Mouse (Mus musculus): ENCODE data around the gene Syt1. TPM values are rescaled to one million over a fixed set of nuclear protein-coding genes. Genes with fewer than 3 reads are reported as not detected.

Gene Syt1
- polyA plus RNA-seq, 1 experiment from 2014 or later, result 4.5 TPM

DNA sequence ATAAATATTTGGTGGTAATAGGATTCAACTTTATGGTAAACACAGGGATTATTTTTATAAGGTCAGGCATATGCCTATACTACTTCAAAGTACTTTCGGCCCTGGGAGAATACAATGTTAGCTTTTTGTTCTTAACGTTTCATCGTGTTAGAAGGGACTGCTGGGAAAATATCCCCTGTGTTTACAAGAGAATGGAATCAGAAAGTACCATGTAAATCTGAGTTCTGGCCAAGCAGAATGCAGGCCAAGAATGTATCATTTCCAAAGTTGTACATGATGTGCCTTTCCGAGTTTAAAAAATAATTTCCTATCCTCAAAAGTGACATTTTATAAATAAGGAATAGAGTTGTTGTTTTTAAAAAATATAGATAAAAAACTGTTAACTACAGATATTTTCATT lies 121.7 kb downstream of the Syt1 start:
- no peaks in the 10 kb centered on the region for H3K9me3 ChIP-seq (ENCODE audit: control insufficient read depth)
- no peak for TF ChIP-seq CTCF (IDR thresholded peaks at IDR 0.05; ENCODE audit: low read depth)
- H3K9ac ChIP-seq (ENCODE audit: low read depth, low read length), result no peak overlapping the region
- no peaks in the 10 kb centered on the region for H3K27me3 ChIP-seq (replicated peaks; ENCODE audit: control insufficient read depth, insufficient read depth, low read length)
- H3K4me3 ChIP-seq (ENCODE audit: low read depth, low read length), result no peak overlapping the region
- 62% methylated on average over 4 of the region's 4 CpGs for WGBS
- H3K27ac ChIP-seq (ENCODE audit: low read depth, low read length), result no peak overlapping the region
- no peak for ATAC-seq
- no peaks in the 10 kb centered on the region for H3K4me1 ChIP-seq (replicated peaks; ENCODE audit: control insufficient read depth, insufficient read depth, low read length)
- H3K4me2 ChIP-seq (replicated peaks; ENCODE audit: low read depth), result no peak overlapping the region
- no peaks in the 10 kb centered on the region for H3K36me3 ChIP-seq (ENCODE audit: control insufficient read depth, insufficient read depth)

DNA sequence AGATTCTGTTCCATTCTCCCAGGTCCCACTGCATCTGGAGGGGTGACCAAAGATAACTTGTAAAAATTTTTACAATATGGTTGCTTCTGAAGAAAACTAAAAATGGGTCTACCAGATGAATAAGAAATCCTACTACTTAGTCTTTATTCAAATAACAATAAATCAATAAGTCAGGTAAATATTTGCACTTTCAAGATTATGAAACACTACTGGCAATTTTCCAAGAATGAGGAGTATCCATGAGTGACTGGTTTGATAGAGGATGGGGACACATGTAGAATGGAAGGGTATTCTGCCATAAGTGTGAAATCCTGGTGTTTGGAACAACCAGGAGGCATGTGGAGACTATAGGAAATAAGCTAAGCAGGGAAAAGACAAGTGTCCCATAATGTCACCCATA lies 124.0 kb downstream of the Syt1 start:
- no peak overlapping the region for H3K4me2 ChIP-seq (replicated peaks; ENCODE audit: low read depth)
- H3K27me3 ChIP-seq (replicated peaks; ENCODE audit: control insufficient read depth, insufficient read depth, low read length), result no peaks in the 10 kb centered on the region
- H3K27ac ChIP-seq (ENCODE audit: low read depth, low read length), result no peak overlapping the region
- no peaks in the 10 kb centered on the region for H3K4me1 ChIP-seq (replicated peaks; ENCODE audit: control insufficient read depth, insufficient read depth, low read length)
- ATAC-seq, result no peak
- H3K9me3 ChIP-seq (ENCODE audit: control insufficient read depth), result no peaks in the 10 kb centered on the region
- H3K4me3 ChIP-seq (ENCODE audit: low read depth, low read length), result no peak overlapping the region
- TF ChIP-seq CTCF (IDR thresholded peaks at IDR 0.05; ENCODE audit: low read depth), result no peak
- H3K36me3 ChIP-seq (ENCODE audit: control insufficient read depth, insufficient read depth), result no peaks in the 10 kb centered on the region
- H3K9ac ChIP-seq (ENCODE audit: low read depth, low read length), result no peak overlapping the region

DNA sequence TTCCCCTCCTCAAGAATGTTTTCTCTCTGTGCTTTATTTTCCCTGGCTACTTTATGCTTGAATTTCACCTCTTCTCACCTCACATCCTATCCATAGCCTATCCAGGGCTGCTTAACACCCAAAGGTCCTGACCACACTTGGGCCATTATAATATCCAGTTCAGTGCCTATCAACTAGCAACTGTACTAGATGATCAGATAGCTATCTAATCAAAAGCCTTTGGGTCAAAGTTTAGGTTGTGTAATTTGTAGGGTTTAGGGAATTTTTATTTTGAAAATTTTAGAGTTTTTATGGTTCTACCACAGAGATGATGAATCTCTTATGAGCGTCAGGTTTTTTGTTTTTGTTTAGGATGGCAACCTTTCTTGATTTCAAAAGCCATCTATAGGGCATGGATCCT lies 125.0 kb downstream of the Syt1 start:
- H3K27me3 ChIP-seq (replicated peaks; ENCODE audit: control insufficient read depth, insufficient read depth, low read length), result no peaks in the 10 kb centered on the region
- 94% methylated on average over 1 of the region's 1 CpGs for WGBS
- no peak overlapping the region for H3K9ac ChIP-seq (ENCODE audit: low read depth, low read length)
- H3K4me2 ChIP-seq (replicated peaks; ENCODE audit: low read depth), result no peak overlapping the region
- ATAC-seq, result no peak
- no peak overlapping the region for H3K27ac ChIP-seq (ENCODE audit: low read depth, low read length)
- H3K36me3 ChIP-seq (ENCODE audit: control insufficient read depth, insufficient read depth), result no peaks in the 10 kb centered on the region
- H3K9me3 ChIP-seq (ENCODE audit: control insufficient read depth), result no peaks in the 10 kb centered on the region
- no peaks in the 10 kb centered on the region for H3K4me1 ChIP-seq (replicated peaks; ENCODE audit: control insufficient read depth, insufficient read depth, low read length)
- TF ChIP-seq CTCF (IDR thresholded peaks at IDR 0.05; ENCODE audit: low read depth), result no peak
- H3K4me3 ChIP-seq (ENCODE audit: low read depth, low read length), result no peak overlapping the region

DNA sequence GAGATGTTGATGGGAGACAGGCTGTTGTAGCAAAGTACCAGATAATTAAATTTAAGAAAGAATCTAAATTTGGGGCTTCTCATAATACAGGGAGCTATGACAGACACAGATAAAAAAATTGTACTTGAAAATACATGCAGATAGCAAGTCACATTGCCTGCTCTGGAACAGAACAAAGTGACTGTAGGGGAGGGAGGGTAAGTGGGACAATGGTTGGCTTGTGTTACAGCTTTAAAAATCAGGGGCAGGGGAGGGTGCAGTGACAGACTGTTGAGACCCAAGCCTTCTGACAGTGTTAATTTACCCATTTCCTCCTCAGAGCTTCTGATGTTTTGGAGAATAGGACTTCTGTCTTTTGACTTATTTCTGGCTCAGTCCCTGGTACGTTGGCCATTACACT lies 126.3 kb downstream of the Syt1 start:
- ATAC-seq, result no peak
- Histone ChIP-seq H3K4me1 (replicated peaks; ENCODE audit: control insufficient read depth, insufficient read depth, low read length) (no peaks in the 10 kb centered on the region), H3K4me2 (replicated peaks; ENCODE audit: low read depth) (no peak overlapping the region), H3K27ac (ENCODE audit: low read depth, low read length) (no peak overlapping the region), H3K9me3 (ENCODE audit: control insufficient read depth) (no peaks in the 10 kb centered on the region), H3K9ac (ENCODE audit: low read depth, low read length) (no peak overlapping the region), H3K27me3 (replicated peaks; ENCODE audit: control insufficient read depth, insufficient read depth, low read length) (no peaks in the 10 kb centered on the region), H3K4me3 (ENCODE audit: low read depth, low read length) (no peak overlapping the region), H3K36me3 (ENCODE audit: control insufficient read depth, insufficient read depth) (no peaks in the 10 kb centered on the region)
- no peak for TF ChIP-seq CTCF (IDR thresholded peaks at IDR 0.05; ENCODE audit: low read depth)
- 63% methylated on average over 1 of the region's 1 CpGs for WGBS

DNA sequence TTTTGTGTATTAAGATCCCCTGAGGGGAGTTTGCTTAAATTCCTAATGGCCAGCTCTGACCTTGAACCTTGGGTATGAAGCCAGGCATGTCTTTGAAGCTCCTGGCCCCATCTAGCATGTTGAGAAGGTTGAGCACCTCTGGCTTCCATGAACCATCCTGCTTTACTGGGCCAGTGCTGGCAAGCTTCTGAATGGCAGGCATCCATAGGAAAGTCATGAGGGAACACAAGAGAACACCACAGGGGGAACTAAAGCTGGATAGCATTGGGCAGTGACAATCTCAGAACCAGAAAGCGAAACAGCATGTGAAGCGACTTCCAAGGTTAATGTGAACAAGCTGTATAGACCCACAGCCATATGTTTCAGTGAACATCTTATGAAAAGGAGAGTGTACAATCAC lies 130.4 kb downstream of the Syt1 start:
- no peak overlapping the region for H3K9ac ChIP-seq (ENCODE audit: low read depth, low read length)
- H3K4me1 ChIP-seq (replicated peaks; ENCODE audit: control insufficient read depth, insufficient read depth, low read length), result no peaks in the 10 kb centered on the region
- H3K36me3 ChIP-seq (ENCODE audit: control insufficient read depth, insufficient read depth), result no peaks in the 10 kb centered on the region
- no peak overlapping the region for H3K27ac ChIP-seq (ENCODE audit: low read depth, low read length)
- TF ChIP-seq CTCF (IDR thresholded peaks at IDR 0.05; ENCODE audit: low read depth), result no peak
- ATAC-seq, result no peak
- WGBS, result 95% methylated on average over 2 of the region's 2 CpGs
- H3K27me3 ChIP-seq (replicated peaks; ENCODE audit: control insufficient read depth, insufficient read depth, low read length), result no peaks in the 10 kb centered on the region
- no peak overlapping the region for H3K4me3 ChIP-seq (ENCODE audit: low read depth, low read length)
- H3K4me2 ChIP-seq (replicated peaks; ENCODE audit: low read depth), result no peak overlapping the region
- no peaks in the 10 kb centered on the region for H3K9me3 ChIP-seq (ENCODE audit: control insufficient read depth)

DNA sequence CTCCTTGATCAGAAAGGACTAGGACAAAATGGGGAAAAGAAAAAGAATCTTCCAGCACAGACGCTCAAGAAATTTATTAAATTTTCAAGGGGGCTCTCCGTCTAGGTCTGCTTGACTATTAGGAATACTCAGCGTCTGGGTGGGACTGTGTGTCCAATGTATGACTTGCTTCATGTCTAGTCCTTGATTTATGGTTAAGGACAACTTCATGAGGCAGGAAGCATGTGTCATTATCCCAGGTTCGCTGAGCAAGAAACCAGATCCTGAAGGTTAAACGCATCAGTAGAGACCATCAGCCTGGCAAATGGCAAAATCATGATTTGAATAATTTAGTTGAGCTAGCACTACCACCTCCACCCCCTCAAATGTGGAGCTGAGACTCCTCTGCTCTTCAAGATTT lies 135.1 kb downstream of the Syt1 start:
- 85% methylated on average over 5 of the region's 5 CpGs for WGBS
- ATAC-seq, result no peak
- no peak overlapping the region for H3K27ac ChIP-seq (ENCODE audit: low read depth, low read length)

DNA sequence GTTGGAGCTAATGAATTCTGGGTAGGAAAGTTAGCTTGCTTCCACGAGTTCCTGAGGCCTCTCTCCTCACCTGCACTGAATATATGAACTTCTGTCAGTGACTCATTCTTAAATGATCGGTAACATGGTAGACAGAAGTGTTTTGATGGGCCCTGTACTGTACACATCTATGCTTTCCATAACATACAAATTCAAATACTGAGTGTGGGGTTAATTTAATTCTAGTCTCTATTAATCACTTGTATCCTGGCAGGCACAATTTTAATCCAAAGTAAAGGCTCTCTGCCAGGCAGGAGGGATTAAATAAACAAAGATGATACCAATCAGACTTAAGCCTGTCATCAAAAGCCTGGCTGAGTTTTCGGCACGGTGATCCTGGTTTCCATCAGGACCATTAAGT lies 136.1 kb downstream of the Syt1 start:
- Histone ChIP-seq H3K9me3 (ENCODE audit: control insufficient read depth) (no peaks in the 10 kb centered on the region), H3K4me1 (replicated peaks; ENCODE audit: control insufficient read depth, insufficient read depth, low read length) (no peaks in the 10 kb centered on the region), H3K4me3 (ENCODE audit: low read depth, low read length) (no peak overlapping the region), H3K4me2 (replicated peaks; ENCODE audit: low read depth) (no peak overlapping the region), H3K27me3 (replicated peaks; ENCODE audit: control insufficient read depth, insufficient read depth, low read length) (no peaks in the 10 kb centered on the region), H3K27ac (ENCODE audit: low read depth, low read length) (no peak overlapping the region), H3K9ac (ENCODE audit: low read depth, low read length) (no peak overlapping the region), H3K36me3 (ENCODE audit: control insufficient read depth, insufficient read depth) (no peaks in the 10 kb centered on the region)
- WGBS, result 62% methylated on average over 4 of the region's 4 CpGs
- no peak for ATAC-seq
- TF ChIP-seq CTCF (IDR thresholded peaks at IDR 0.05; ENCODE audit: low read depth), result no peak

More for the DNA sequence above, 135.1 kb downstream of the Syt1 start:
- no peak overlapping the region for H3K9ac ChIP-seq (ENCODE audit: low read depth, low read length)
- no peaks in the 10 kb centered on the region for H3K27me3 ChIP-seq (replicated peaks; ENCODE audit: control insufficient read depth, insufficient read depth, low read length)
- TF ChIP-seq CTCF (IDR thresholded peaks at IDR 0.05; ENCODE audit: low read depth), result no peak
- no peaks in the 10 kb centered on the region for H3K36me3 ChIP-seq (ENCODE audit: control insufficient read depth, insufficient read depth)
- H3K4me1 ChIP-seq (replicated peaks; ENCODE audit: control insufficient read depth, insufficient read depth, low read length), result no peaks in the 10 kb centered on the region
- no peak overlapping the region for H3K4me3 ChIP-seq (ENCODE audit: low read depth, low read length)
- no peaks in the 10 kb centered on the region for H3K9me3 ChIP-seq (ENCODE audit: control insufficient read depth)
- H3K4me2 ChIP-seq (replicated peaks; ENCODE audit: low read depth), result no peak overlapping the region

All from intestine, postnatal 0 days (tissue).